Mouse (Mus musculus) hindbrain, postnatal 0 days (tissue): ENCODE measurements around the gene Hoxc12. TPM values are rescaled to one million over a fixed set of nuclear protein-coding genes. Genes with fewer than 3 reads are reported as not detected.

ENCODE experiments used
- ATAC-seq: fragments of 200-750 bp; cut with Nextera tagmentation; 2 replicates; pipeline ENCODE4 v1.8.0; 2017; ENCODE audit warnings: mild to moderate bottlenecking, moderate TSS enrichment, moderate library complexity
- DNase-seq: peaks from one replicate; pipeline ENCODE4 v3.0.0-alpha.2; 2015; ENCODE audit warnings: low spot score
- H3K27ac ChIP-seq: fragments of 300-500 bp; sonication (generic); 2 replicates; pipeline ENCODE4 v1.5.1; 2014; ENCODE audit warnings: mild to moderate bottlenecking
- H3K27me3 ChIP-seq: fragments of 300-500 bp; sonication (generic); 2 replicates; pipeline ENCODE4 v1.6.1; 2014; ENCODE audit warnings: low read length, mixed read lengths; ENCODE audit not compliant: insufficient read depth
- H3K36me3 ChIP-seq: fragments of 300-500 bp; sonication (generic); 2 replicates; pipeline ENCODE4 v1.6.1; 2014; ENCODE audit warnings: low read length, mixed read lengths; ENCODE audit not compliant: insufficient read depth
- H3K4me1 ChIP-seq: fragments of 300-500 bp; sonication (generic); 2 replicates; pipeline ENCODE4 v1.6.1; 2014; ENCODE audit warnings: antibody characterized with exemption, low read length, mixed read lengths; ENCODE audit not compliant: insufficient read depth
- H3K4me2 ChIP-seq: fragments of 300-500 bp; sonication (generic); 2 replicates; pipeline ENCODE4 v1.6.1; 2014; ENCODE audit warnings: low read depth, mild to moderate bottlenecking, low read length, moderate library complexity, mixed read lengths
- H3K4me3 ChIP-seq: fragments of 300-500 bp; sonication (generic); 2 replicates; pipeline ENCODE4 v1.5.1; 2014; ENCODE audit warnings: low read length
- H3K9ac ChIP-seq: fragments of 300-500 bp; sonication (generic); replicated peaks from 2 replicates; pipeline ENCODE4 v1.6.1; 2014; ENCODE audit warnings: mild to moderate bottlenecking, low read length, moderate library complexity, mixed read lengths
- H3K9me3 ChIP-seq: fragments of 300-500 bp; sonication (generic); 2 replicates; pipeline ENCODE4 v1.6.1; 2016; ENCODE audit warnings: low read length, mixed read lengths
- CTCF ChIP-seq: IDR thresholded peaks from 2 replicates; pipeline ENCODE4 v1.5.1; 2016; ENCODE audit warnings: antibody characterized with exemption, control low read depth, low read depth
- WGBS: fragments of 180-500 bp; shearing (Covaris S2); extraction: QIAGEN DNeasy Blood & Tissue Kit; methylation state at CpG from one replicate; pipeline ENCODE4 v1.1.7; 2014; 5-methylcytosine and 5-hydroxymethylcytosine counted together
- polyA plus RNA-seq: library from polyadenylated mRNA; unstranded; fragments of >200 nt; fragmentation: Nextera tagmentation; extraction: Ambion mirVana; gene quantifications from 2 replicates; pipeline ENCODE4 v1.2.1, GENCODE M21; 2015
- total RNA-seq: library from RNA; depleted of rRNA; stranded (reverse); fragments of >200 nt; gene quantifications from 2 replicates; pipeline ENCODE4 v1.2.3, GENCODE M21; 2014

Gene Hoxc12
- total and polyA plus RNA-seq, 2 experiments from 2014 or later, result not detected

DNA sequence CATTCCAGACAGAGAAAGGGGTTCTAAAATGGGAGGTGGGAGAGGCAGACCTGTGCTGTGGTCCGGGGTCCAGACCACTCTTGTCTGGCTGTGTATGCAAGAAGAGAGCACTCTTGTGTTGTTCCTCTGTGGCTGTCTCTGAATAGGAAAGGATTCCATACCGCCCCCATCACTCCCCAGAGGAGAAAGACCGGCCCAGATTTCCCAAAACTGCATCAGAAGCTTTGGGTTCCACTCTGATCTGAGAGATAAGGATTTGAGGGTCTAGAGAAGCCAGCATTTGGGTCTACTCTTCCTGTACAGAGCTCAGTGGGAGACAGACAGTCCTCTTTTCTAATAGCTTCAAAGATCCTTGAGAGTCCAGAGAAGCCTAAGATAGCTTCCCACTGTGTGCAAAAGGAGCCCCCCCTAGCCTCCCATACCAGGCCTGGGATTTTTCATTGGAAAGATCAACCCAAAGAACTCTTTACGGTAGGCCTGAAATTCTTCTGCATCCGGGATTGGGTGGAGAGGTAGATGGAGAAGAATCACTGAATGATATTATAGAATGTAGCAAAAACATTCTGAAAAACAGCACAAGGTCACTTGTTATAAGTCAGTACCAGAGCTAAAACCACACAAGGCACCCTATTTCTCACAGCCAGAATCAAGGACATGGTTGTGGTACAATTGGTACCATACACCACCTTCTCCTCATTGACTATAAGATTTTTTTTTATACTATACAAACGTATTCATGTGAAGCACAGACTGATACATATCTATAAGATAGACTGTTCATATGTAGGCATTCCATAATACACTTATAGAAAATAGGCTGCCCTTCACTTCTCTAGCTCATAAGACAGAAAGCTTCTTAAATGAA lies 13.7 kb upstream of the Hoxc12 start:
- ATAC-seq, result no peak
- Histone ChIP-seq H3K27me3 (peaks cover 96% of the 10 kb centered on the region), H3K4me3 (no peak overlapping the region), H3K9me3 (no peaks in the 10 kb centered on the region), H3K9ac (no peak overlapping the region), H3K27ac (no peak overlapping the region), H3K36me3 (no peaks in the 10 kb centered on the region), H3K4me1 (no peaks in the 10 kb centered on the region), H3K4me2 (no peak overlapping the region)
- no peak for DNase-seq
- WGBS, result 10% methylated on average over 6 of the region's 6 CpGs
- no peak for TF ChIP-seq CTCF

- Histone ChIP-seq H3K4me2 (no peak overlapping the region), H3K36me3 (no peaks in the 10 kb centered on the region), H3K9me3 (no peaks in the 10 kb centered on the region), H3K27me3 (peaks cover 98% of the 10 kb centered on the region), H3K9ac (no peak overlapping the region), H3K4me1 (no peaks in the 10 kb centered on the region), H3K27ac (no peak overlapping the region), H3K4me3 (no peak overlapping the region)
- TF ChIP-seq CTCF, result no peak
- DNase-seq (no peak), ATAC-seq (no peak)
- 1% methylated on average over 40 of the region's 40 CpGs for WGBS
Measured at GRCm38 (mm10) chr15:102927032-102927645, 9.4 kb upstream of the Hoxc12 start.

- Histone ChIP-seq H3K27ac (no peak overlapping the region), H3K4me2 (no peak overlapping the region), H3K4me3 (no peak overlapping the region), H3K9ac (no peak overlapping the region), H3K36me3 (no peaks in the 10 kb centered on the region), H3K27me3 (peaks cover 96% of the 10 kb centered on the region), H3K4me1 (no peaks in the 10 kb centered on the region), H3K9me3 (no peaks in the 10 kb centered on the region)
- ATAC-seq, result no peak
- no peak for DNase-seq
- under 1% methylated on average over 22 of the region's 23 CpGs for WGBS
- TF ChIP-seq CTCF, result no peak
Measured at GRCm38 (mm10) chr15:102931706-102932358, 4.7 kb upstream of the Hoxc12 start.

DNA sequence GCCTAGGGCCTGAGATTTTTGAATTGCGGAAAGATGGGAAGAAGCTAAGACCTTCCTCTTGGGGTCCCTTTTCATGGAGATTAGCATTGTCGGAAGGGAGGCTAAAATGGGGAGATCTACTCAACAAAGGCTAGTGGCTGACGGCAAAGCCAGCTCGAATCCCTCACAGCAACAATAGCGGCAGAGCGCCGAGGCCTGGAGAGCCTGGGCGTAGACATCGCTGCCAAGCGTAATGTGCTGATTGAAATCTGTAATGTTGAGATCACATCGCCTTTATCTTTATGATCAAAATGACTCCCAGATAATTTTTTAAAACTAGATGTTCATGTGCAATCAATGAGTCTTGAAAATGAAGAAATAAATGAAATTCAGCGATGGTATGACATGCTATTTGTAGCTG lies 2.1 kb upstream of the Hoxc12 start:
- ATAC-seq (no peak), DNase-seq (no peak)
- H3K9ac ChIP-seq, result no peak overlapping the region
- TF ChIP-seq CTCF, result no peak
- H3K4me3 ChIP-seq, result no peak overlapping the region
- no peak overlapping the region for H3K4me2 ChIP-seq
- H3K9me3 ChIP-seq, result no peaks in the 10 kb centered on the region
- 1% methylated on average over 12 of the region's 12 CpGs for WGBS
- H3K36me3 ChIP-seq, result no peaks in the 10 kb centered on the region
- no peak overlapping the region for H3K27ac ChIP-seq
- H3K4me1 ChIP-seq, result no peaks in the 10 kb centered on the region
- H3K27me3 ChIP-seq, result peaks cover 95% of the 10 kb centered on the region

GRCm38 (mm10) chr15:102934897-102935296 lies 1.7 kb upstream of the Hoxc12 start:
- H3K27me3 ChIP-seq, result peaks cover 95% of the 10 kb centered on the region
- H3K9ac ChIP-seq, result no peak overlapping the region
- no peak overlapping the region for H3K4me2 ChIP-seq
- H3K4me3 ChIP-seq, result no peak overlapping the region
- no peaks in the 10 kb centered on the region for H3K36me3 ChIP-seq
- no peak for DNase-seq
- H3K4me1 ChIP-seq, result no peaks in the 10 kb centered on the region
- ATAC-seq, result no peak
- WGBS, result 1% methylated on average over 26 of the region's 27 CpGs
- H3K27ac ChIP-seq, result no peak overlapping the region
- no peak for TF ChIP-seq CTCF
- H3K9me3 ChIP-seq, result no peaks in the 10 kb centered on the region

GRCm38 (mm10) chr15:102937036-102937666 lies 594 bp downstream of the Hoxc12 start:
- under 1% methylated on average over 47 of the region's 50 CpGs for WGBS
- no peak overlapping the region for H3K4me3 ChIP-seq
- no peak for TF ChIP-seq CTCF
- H3K4me1 ChIP-seq, result no peaks in the 10 kb centered on the region
- H3K27ac ChIP-seq, result no peak overlapping the region
- no peak overlapping the region for H3K4me2 ChIP-seq
- no peaks in the 10 kb centered on the region for H3K9me3 ChIP-seq
- H3K9ac ChIP-seq, result no peak overlapping the region
- no peaks in the 10 kb centered on the region for H3K36me3 ChIP-seq
- H3K27me3 ChIP-seq, result peaks cover 95% of the 10 kb centered on the region
- DNase-seq (no peak), ATAC-seq (no peak)
